Mouse (Mus musculus): ENCODE measurements around the gene Olfr1313.
"Not testable (repeated sequence)": the region's sequence is repeated elsewhere in the genome, so short reads cannot be mapped to it uniquely, and the experiment has no call there.

Gene Olfr1313

GRCm38 (mm10) chr2:112077743-112078142, at the start of gene Olfr1313:
Olfr1313 (minus strand) TSS chr2:112077843.
- no peak for DNase-seq (ENCODE audit: low read depth)

GRCm38 (mm10) chr2:112115340-112115739, 37.7 kb upstream of the Olfr1313 start, which contains the start of gene Olfr1315-ps1:
Olfr1315-ps1 (minus strand) TSS chr2:112115440.
- DNase-seq (ENCODE audit: low read depth): no peak

GRCm38 (mm10) chr2:112096681-112097080, 19.0 kb upstream of the Olfr1313 start, which contains the start of gene Olfr1314:
Olfr1314 (minus strand) TSS chr2:112096781.
- no peak for DNase-seq (ENCODE audit: low read depth)

GRCm38 (mm10) chr2:112050138-112050537, 27.5 kb downstream of the Olfr1313 start, which contains the start of gene Olfr1312:
Olfr1312 (minus strand) TSS chr2:112050238.
- DNase-seq (ENCODE audit: low read depth): no peak

- DNase-seq (ENCODE audit: low read depth): not testable (repeated sequence)
Observed at GRCm38 (mm10) chr2:112026971-112027370, 50.7 kb downstream of the Olfr1313 start.

- DNase-seq (ENCODE audit: low read depth): no peak
Observed at GRCm38 (mm10) chr2:112024312-112024711, 53.3 kb downstream of the Olfr1313 start, which contains the start of gene Olfr1311. Olfr1311 (minus strand) TSS chr2:112024412.
